Mouse (Mus musculus): ENCODE results near the gene Gm10330. TPM values are rescaled to one million over a fixed set of nuclear protein-coding genes. Genes with fewer than 3 reads are reported as not detected.
A peak's percentile ranks its signal among the peaks of the same experiment; 100 is the strongest.
"Not testable (repeated sequence)": the region's sequence is repeated elsewhere in the genome, so short reads cannot be mapped to it uniquely, and the experiment has no call there.

Gene Gm10330
- total RNA-seq (2022) = under 1 TPM in 2 of 4 experiments, not detected in 2; 0.27 to 0.42 TPM

- DNase-seq (ENCODE audit: low spot score in 2 of 2) = not testable (repeated sequence)
Observed at GRCm38 (mm10) chr12:23780165-23780564, at the start of gene Gm10330. TSS of gene Gm10330 (minus strand) at chr12:23780265.

- not testable (repeated sequence) for DNase-seq (ENCODE audit: low spot score in 2 of 2)
Observed at GRCm38 (mm10) chr12:23800776-23801175, 20.7 kb upstream of the Gm10330 start.

DNA sequence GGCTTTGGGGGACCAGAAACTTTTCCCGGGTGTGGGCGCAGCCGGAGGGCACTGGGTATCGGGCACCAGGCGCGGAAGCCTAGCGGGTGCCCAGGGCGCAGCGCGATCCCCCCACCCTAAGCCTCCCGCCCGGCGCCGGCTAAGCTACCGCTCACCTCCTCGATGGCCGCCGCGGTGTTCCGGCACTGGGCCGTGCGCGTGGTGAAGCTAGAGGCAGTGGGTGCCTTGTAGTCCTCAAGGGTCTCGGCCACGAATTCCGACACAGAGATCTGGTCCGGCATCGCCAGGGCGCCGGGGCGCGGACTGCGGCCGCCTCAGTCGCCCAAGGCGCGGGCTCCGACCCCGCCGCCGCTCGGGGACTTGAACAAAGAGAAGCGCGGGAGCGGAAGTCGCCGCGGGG lies 20.3 kb upstream of the Gm10330 start:
- peak in 1 of 2 experiments; percentile 2 for DNase-seq (ENCODE audit: low spot score in 2 of 2)
